Mouse (Mus musculus) olfactory bulb, adult 2 months (tissue): Measurements from ENCODE around the gene Ccdc117.

Experiments
- CTCF ChIP-seq: fragments of 200-500 bp; IDR thresholded peaks from 2 replicates; pipeline ENCODE4 v1.5.1; 2012; ENCODE audit warnings: low read depth, mild to moderate bottlenecking, low read length, moderate library complexity; ENCODE audit not compliant: insufficient read depth
- POLR2A ChIP-seq: fragments of 200-500 bp; IDR thresholded peaks from 2 replicates; pipeline ENCODE4 v1.6.1; 2012; ENCODE audit warnings: mild to moderate bottlenecking, low read depth, low read length, moderate library complexity; ENCODE audit not compliant: insufficient read depth

- TF ChIP-seq CTCF (no peak), POLR2A (no peak)
Observed at GRCm38 (mm10) chr11:5565596-5565995, 23.6 kb upstream of the Ccdc117 start.
